Mouse (Mus musculus): ENCODE measurements at regions not wholly inside any gene's neighbourhood (a gene's known extent, or its start where the extent isn't known, plus 50 kb on each side); places are given as distances from the start of the nearest gene placed in this dataset.

DNA sequence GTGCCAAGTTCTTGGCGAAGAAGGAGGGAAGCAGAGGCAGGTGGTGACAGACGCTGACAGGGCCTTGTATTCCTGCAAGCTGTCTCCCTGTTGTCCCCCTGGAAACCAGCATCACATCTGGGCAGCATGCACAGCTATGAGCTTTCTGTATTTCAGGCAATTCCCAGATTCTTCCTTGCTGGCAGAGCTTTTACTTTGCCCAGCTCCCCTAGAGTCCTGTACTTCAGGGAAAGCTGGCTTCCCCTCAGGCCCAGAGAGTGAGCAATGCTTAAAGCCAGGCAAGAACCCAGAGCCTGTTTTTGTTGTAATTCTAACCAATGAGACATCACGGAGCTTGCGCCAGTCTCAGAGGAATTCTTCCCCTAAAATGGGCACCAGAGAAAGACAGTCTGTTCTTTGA is 238.3 kb upstream of the Gm4791 start:
- TF ChIP-seq GATA1 (IDR thresholded peaks at IDR 0.05; ENCODE audit: borderline replicate concordance, low read length) (no peak), CTCF (IDR thresholded peaks at IDR 0.05; ENCODE audit: low read depth, low read length) (no peak), TAL1 (conservative IDR thresholded peaks at IDR 0.05; ENCODE audit: low read depth, low read length) (no peak), GATA2 (IDR thresholded peaks at IDR 0.05; ENCODE audit: borderline replicate concordance, low read depth, low read length) (no peak)
